Mouse (Mus musculus) neural tube, embryonic 13.5 days (tissue): ENCODE results near the gene Myadml2. TPM values are rescaled to one million over a fixed set of nuclear protein-coding genes. Genes with fewer than 3 reads are reported as not detected.

Experiments
- ATAC-seq: fragments of 200-750 bp; cut with Nextera tagmentation; 2 replicates; pipeline ENCODE4 v1.8.0; 2017; ENCODE audit warnings: low read depth, mild to moderate bottlenecking, moderate TSS enrichment, moderate library complexity
- H3K27ac ChIP-seq: fragments of 300-500 bp; sonication (generic); replicated peaks from 2 replicates; pipeline ENCODE4 v1.5.1; 2015; ENCODE audit warnings: moderate library complexity, mild to moderate bottlenecking, inconsistent platforms
- H3K27me3 ChIP-seq: fragments of 300-500 bp; sonication (generic); 2 replicates; pipeline ENCODE4 v1.6.1; 2015; ENCODE audit warnings: mild to moderate bottlenecking, inconsistent platforms
- H3K36me3 ChIP-seq: fragments of 300-500 bp; sonication (generic); 2 replicates; pipeline ENCODE4 v1.6.1; 2015; ENCODE audit warnings: mild to moderate bottlenecking, inconsistent platforms
- H3K4me1 ChIP-seq: fragments of 300-500 bp; sonication (generic); replicated peaks from 2 replicates; pipeline ENCODE4 v1.6.1; 2015; ENCODE audit warnings: inconsistent platforms
- H3K4me2 ChIP-seq: fragments of 300-500 bp; sonication (generic); 2 replicates; pipeline ENCODE4 v1.6.1; 2015; ENCODE audit warnings: inconsistent platforms, mild to moderate bottlenecking, moderate library complexity
- H3K4me3 ChIP-seq: fragments of 300-500 bp; sonication (generic); 2 replicates; pipeline ENCODE4 v1.5.1; 2015; ENCODE audit warnings: mild to moderate bottlenecking, inconsistent platforms
- H3K9ac ChIP-seq: fragments of 300-500 bp; sonication (generic); 2 replicates; pipeline ENCODE4 v1.6.1; 2015; ENCODE audit warnings: moderate library complexity, mild to moderate bottlenecking, inconsistent platforms
- H3K9me3 ChIP-seq: fragments of 300-500 bp; sonication (generic); 2 replicates; pipeline ENCODE4 v1.6.1; 2016; ENCODE audit warnings: inconsistent platforms
- WGBS: fragments of 180-500 bp; shearing (Covaris S2); methylation state at CpG from one replicate; pipeline ENCODE4 v1.1.7; 2015; 5-methylcytosine and 5-hydroxymethylcytosine counted together
- microRNA-seq: library from miRNA; unstranded; fragments of <30 nt; microRNA quantifications from one replicate; pipeline ENCODE4, GENCODE M21; 2016
- polyA plus RNA-seq: library from polyadenylated mRNA; unstranded; fragments of >200 nt; fragmentation: Nextera tagmentation; extraction: Ambion mirVana; gene quantifications from 2 replicates; pipeline ENCODE4 v1.2.1, GENCODE M21; 2015

The Myadml2 gene
- polyA plus RNA-seq, 1 experiment from 2014 or later = 1.7 TPM

- peak within 1 kb of the TSS; percentile 99 for H3K4me3 ChIP-seq
- H3K9me3 ChIP-seq = no peaks in the 10 kb centered on the region
- H3K27me3 ChIP-seq = no peaks in the 10 kb centered on the region
- peaks cover 63% of the 10 kb centered on the region for H3K36me3 ChIP-seq
- 1% methylated on average over 88 of the region's 88 CpGs for WGBS
- peak within 1 kb of the TSS; percentile 98 for H3K9ac ChIP-seq
- H3K27ac ChIP-seq = peak within 1 kb of the TSS; percentile 93
- ATAC-seq = peak; percentile 97
- peaks cover 34% of the 10 kb centered on the region for H3K4me1 ChIP-seq
- H3K4me2 ChIP-seq = peak within 1 kb of the TSS; percentile 99
Observed at GRCm38 (mm10) chr11:120598283-120598989, 49.5 kb downstream of the Myadml2 start, which contains the start of the genes Alyref and Anapc11. TSS of gene Alyref (minus strand) at chr11:120598365. TSS of gene Anapc11 (plus strand) at chr11:120598421.

GRCm38 (mm10) chr11:120597240-120598235, 50.4 kb downstream of the Myadml2 start:
- H3K4me1 ChIP-seq = peaks cover 34% of the 10 kb centered on the region
- peak overlapping the region; percentile 98 for H3K9ac ChIP-seq
- peak overlapping the region; percentile 99 for H3K4me3 ChIP-seq
- WGBS = 6% methylated on average over 92 of the region's 99 CpGs
- ATAC-seq = peak; percentile 71
- H3K9me3 ChIP-seq = no peaks in the 10 kb centered on the region
- peak overlapping the region; percentile 93 for H3K27ac ChIP-seq
- H3K27me3 ChIP-seq = no peaks in the 10 kb centered on the region
- peak overlapping the region; percentile 99 for H3K4me2 ChIP-seq
- peaks cover 63% of the 10 kb centered on the region for H3K36me3 ChIP-seq

Small RNA genes lying within 50 kb of the gene (microRNA-seq; reads per million reads assigned to microRNA genes)
- gene Mir6936 = 0.89 reads per million

Other genes starting within 250 kb of the Myadml2 start
- 33.5 and 33.8 TPM in 2 replicates for gene Nploc4, start 210.4 kb downstream of the Myadml2 start, polyA plus RNA-seq
- not detected in 2 replicates for gene Tspan10, start 205.5 kb downstream of the Myadml2 start, polyA plus RNA-seq
- 0.29 and 0.34 TPM in 2 replicates for gene Pde6g, start 194.7 kb downstream of the Myadml2 start, polyA plus RNA-seq
- 8.5 and 10.4 TPM in 2 replicates for gene Oxld1, start 190.1 kb downstream of the Myadml2 start, polyA plus RNA-seq
- gene Ccdc137, start 190.0 kb downstream of the Myadml2 start, polyA plus RNA-seq = 26.3 and 26.9 TPM in 2 replicates
- 64.8 and 70.8 TPM in 2 replicates for gene Arl16, start 180.6 kb downstream of the Myadml2 start, polyA plus RNA-seq
- 123 and 124 TPM in 2 replicates for gene Mrpl12, start 163.5 kb downstream of the Myadml2 start, polyA plus RNA-seq
- 29.3 and 31.1 TPM in 2 replicates for gene Slc25a10, start 156.3 kb downstream of the Myadml2 start, polyA plus RNA-seq
- gene Gcgr, start 117.5 kb downstream of the Myadml2 start, polyA plus RNA-seq = 0.20 and 0.28 TPM in 2 replicates
- gene Mcrip1, start 98.4 kb downstream of the Myadml2 start, polyA plus RNA-seq = 201 and 236 TPM in 2 replicates
- gene Ppp1r27, start 97.0 kb downstream of the Myadml2 start, polyA plus RNA-seq = not detected in 2 replicates
- gene P4hb, start 74.9 kb downstream of the Myadml2 start, polyA plus RNA-seq = 329 and 382 TPM in 2 replicates
- 529 and 543 TPM in 2 replicates for gene Arhgdia, start 66.5 kb downstream of the Myadml2 start, polyA plus RNA-seq
- 292 and 326 TPM in 2 replicates for gene Alyref, start 49.8 kb downstream of the Myadml2 start, polyA plus RNA-seq
- 175 and 192 TPM in 2 replicates for gene Anapc11, start 49.7 kb downstream of the Myadml2 start, polyA plus RNA-seq
- gene Npb, start 39.7 kb downstream of the Myadml2 start, polyA plus RNA-seq = 0.81 TPM in 1 of 2 replicates, not detected in the other
- gene Pcyt2, start 30.2 kb downstream of the Myadml2 start, polyA plus RNA-seq = 167 and 175 TPM in 2 replicates
- 52.0 and 55.2 TPM in 2 replicates for gene Sirt7, start 22.9 kb downstream of the Myadml2 start, polyA plus RNA-seq
- gene Mafg, start 14.6 kb downstream of the Myadml2 start, polyA plus RNA-seq = 35.5 and 36.0 TPM in 2 replicates
- gene Pycr1, start 4.4 kb downstream of the Myadml2 start, polyA plus RNA-seq = 24.7 and 24.8 TPM in 2 replicates
- 2.5 and 2.7 TPM in 2 replicates for gene Notum, start 13.0 kb upstream of the Myadml2 start, polyA plus RNA-seq
- gene Aspscr1, start 24.8 kb upstream of the Myadml2 start, polyA plus RNA-seq = 131 and 141 TPM in 2 replicates
- 91.2 and 101 TPM in 2 replicates for gene Cenpx, start 65.6 kb upstream of the Myadml2 start, polyA plus RNA-seq
- 64.4 and 66.0 TPM in 2 replicates for gene Lrrc45, start 65.8 kb upstream of the Myadml2 start, polyA plus RNA-seq
- 235 and 267 TPM in 2 replicates for gene Rac3, start 73.3 kb upstream of the Myadml2 start, polyA plus RNA-seq
- 10.6 and 13.0 TPM in 2 replicates for gene Dcxr, start 79.1 kb upstream of the Myadml2 start, polyA plus RNA-seq
- gene Cbr2, start 84.0 kb upstream of the Myadml2 start, polyA plus RNA-seq = 0.99 and 1.2 TPM in 2 replicates
- gene Hmga1b, start 114.6 kb upstream of the Myadml2 start, polyA plus RNA-seq = 2.4 and 2.5 TPM in 2 replicates
- 89.7 and 105 TPM in 2 replicates for gene Rfng, start 136.0 kb upstream of the Myadml2 start, polyA plus RNA-seq
- 243 and 255 TPM in 2 replicates for gene Gps1, start 136.1 kb upstream of the Myadml2 start, polyA plus RNA-seq
- gene Dus1l, start 148.2 kb upstream of the Myadml2 start, polyA plus RNA-seq = 39.8 and 49.0 TPM in 2 replicates
- 63.8 and 67.4 TPM in 2 replicates for gene Fasn, start 176.4 kb upstream of the Myadml2 start, polyA plus RNA-seq